Mouse (Mus musculus) cerebellum, adult 11-12 months (tissue): ENCODE data around the gene Cebpg.

ENCODE experiments used
- DNase-seq: peaks from one replicate; pipeline ENCODE4 v3.0.0; 2022

Gene Cebpg

GRCm38 (mm10) chr7:35053161-35053560 lies 3.2 kb downstream of the Cebpg start:
- DNase-seq = no peak

GRCm38 (mm10) chr7:35050540-35050939 lies 5.8 kb downstream of the Cebpg start:
- no peak for DNase-seq

GRCm38 (mm10) chr7:35046091-35046490 lies 10.3 kb downstream of the Cebpg start:
- DNase-seq = no peak

GRCm38 (mm10) chr7:35044719-35045118 lies 11.7 kb downstream of the Cebpg start:
- no peak for DNase-seq

- no peak for DNase-seq
Measured at GRCm38 (mm10) chr7:35043266-35043817, 13.0 kb downstream of the Cebpg start.

- DNase-seq = no peak
Measured at GRCm38 (mm10) chr7:35042759-35043217, 13.6 kb downstream of the Cebpg start.

GRCm38 (mm10) chr7:35042209-35042554 lies 14.2 kb downstream of the Cebpg start:
- no peak for DNase-seq

- no peak for DNase-seq
Measured at GRCm38 (mm10) chr7:35041286-35042208, 14.8 kb downstream of the Cebpg start.

- DNase-seq = no peak
Measured at GRCm38 (mm10) chr7:35040176-35040972, 16.0 kb downstream of the Cebpg start.

- no peak for DNase-seq
Measured at GRCm38 (mm10) chr7:35037408-35037807, 19.0 kb downstream of the Cebpg start.

- no peak for DNase-seq
Measured at GRCm38 (mm10) chr7:35036266-35036731, 20.1 kb downstream of the Cebpg start.

- no peak for DNase-seq
Measured at GRCm38 (mm10) chr7:35035565-35035964, 20.8 kb downstream of the Cebpg start.

- DNase-seq = no peak
Measured at GRCm38 (mm10) chr7:35035141-35035553, 21.2 kb downstream of the Cebpg start.

GRCm38 (mm10) chr7:35030567-35030966 lies 25.8 kb downstream of the Cebpg start:
- DNase-seq = no peak

GRCm38 (mm10) chr7:35029648-35030047 lies 26.7 kb downstream of the Cebpg start:
- no peak for DNase-seq

- no peak for DNase-seq
Measured at GRCm38 (mm10) chr7:35029228-35029627, 27.1 kb downstream of the Cebpg start.

- DNase-seq = no peak
Measured at GRCm38 (mm10) chr7:35028559-35028958, 27.8 kb downstream of the Cebpg start.

- DNase-seq = no peak
Measured at GRCm38 (mm10) chr7:35027801-35028420, 28.5 kb downstream of the Cebpg start.

GRCm38 (mm10) chr7:35026838-35027291 lies 29.5 kb downstream of the Cebpg start:
- no peak for DNase-seq

GRCm38 (mm10) chr7:35026276-35026630 lies 30.1 kb downstream of the Cebpg start:
- no peak for DNase-seq

- peak; percentile 54 for DNase-seq
Measured at GRCm38 (mm10) chr7:35025409-35026275, 30.7 kb downstream of the Cebpg start.

- DNase-seq = no peak
Measured at GRCm38 (mm10) chr7:35024426-35024825, 31.9 kb downstream of the Cebpg start.
